In genomic region chr10:84535859-84536258, GRCm38 (mm10) we compare ENCODE assay signal across 13 mouse cellular contexts. TPM values are rescaled to one million over a fixed set of nuclear protein-coding genes. Genes with fewer than 3 reads are reported as not detected.
DNase-seq lines count a peak whose midpoint lies in the region; ATAC-seq lines count a peak whose summit lies in the region.
"Had no signal": no experiment of that assay in that cellular context is flagged by ENCODE, and none has a peak within 500 bp of the region (broad histone marks: within the 10 kb centered on the region; RNA-seq: fewer than 3 reads in every experiment).

No protein-coding gene starts in this region.

- H3K4me3 ChIP-seq in heart, embryonic 13.5 days, result no peak overlapping the region
- no peak overlapping the region for H3K4me3 ChIP-seq in midbrain, embryonic 14.5 days (replicated peaks; ENCODE audit: low read depth, low read length)
- no peak overlapping the region for H3K4me3 ChIP-seq in midbrain, embryonic 16.5 days (ENCODE audit: low read depth, low read length)
- H3K4me3 ChIP-seq in hindbrain, embryonic 10.5 days, result no peak overlapping the region
- H3K4me3 ChIP-seq: intestine, embryonic 15.5 days; liver, embryonic 12.5 days; myocyte had no signal

- ATAC-seq in heart, embryonic 13.5 days (ENCODE audit: extremely low read depth, insufficient number of reproducible peaks, low FRiP score, low TSS enrichment), result no peak
- ATAC-seq in midbrain, embryonic 14.5 days (ENCODE audit: low FRiP score, low TSS enrichment), result no peak
- ATAC-seq in midbrain, embryonic 16.5 days, result no peak
- ATAC-seq: intestine, embryonic 15.5 days; liver, embryonic 12.5 days had no signal

- WGBS in heart, embryonic 13.5 days, result 25% methylated on average over 4 of the region's 4 CpGs
- 55% methylated on average over 4 of the region's 4 CpGs for WGBS in midbrain, embryonic 14.5 days
- WGBS in midbrain, embryonic 16.5 days, result 58% methylated on average over 4 of the region's 4 CpGs
- 76% methylated on average over 4 of the region's 4 CpGs for WGBS in hindbrain, embryonic 10.5 days

- peak overlapping the region; percentile 24; the same call in 1 of the 2 replicates for H3K9ac ChIP-seq in heart, embryonic 13.5 days
- H3K9ac ChIP-seq in midbrain, embryonic 14.5 days (replicated peaks; ENCODE audit: low read length), result no peak overlapping the region
- no peak overlapping the region for H3K9ac ChIP-seq in midbrain, embryonic 16.5 days (ENCODE audit: low read depth, low read length)
- H3K9ac ChIP-seq: intestine, embryonic 15.5 days; liver, embryonic 12.5 days had no signal

- H3K9me3 ChIP-seq in heart, embryonic 13.5 days, result no peaks in the 10 kb centered on the region
- no peaks in the 10 kb centered on the region for H3K9me3 ChIP-seq in midbrain, embryonic 14.5 days (ENCODE audit: control insufficient read depth, low read length)
- no peaks in the 10 kb centered on the region for H3K9me3 ChIP-seq in midbrain, embryonic 16.5 days (replicated peaks; ENCODE audit: control insufficient read depth, low read length, poor library complexity, severe bottlenecking)
- no peaks in the 10 kb centered on the region for H3K9me3 ChIP-seq in hindbrain, embryonic 10.5 days
- H3K9me3 ChIP-seq: intestine, embryonic 15.5 days; liver, embryonic 12.5 days had no signal

- H3K36me3 ChIP-seq in heart, embryonic 13.5 days, result peaks cover 10% of the 10 kb centered on the region
- no peaks in the 10 kb centered on the region for H3K36me3 ChIP-seq in midbrain, embryonic 14.5 days (ENCODE audit: control insufficient read depth, insufficient read depth, low read length)
- H3K36me3 ChIP-seq in midbrain, embryonic 16.5 days (ENCODE audit: control insufficient read depth, insufficient read depth, low read length), result no peaks in the 10 kb centered on the region
- peaks cover 15% of the 10 kb centered on the region for H3K36me3 ChIP-seq in hindbrain, embryonic 10.5 days
- H3K36me3 ChIP-seq: intestine, embryonic 15.5 days; liver, embryonic 12.5 days had no signal

- peaks cover 40% of the 10 kb centered on the region for H3K4me1 ChIP-seq in heart, embryonic 13.5 days
- peaks cover 19% of the 10 kb centered on the region for H3K4me1 ChIP-seq in midbrain, embryonic 14.5 days (ENCODE audit: control insufficient read depth, insufficient read depth, low read length)
- H3K4me1 ChIP-seq in midbrain, embryonic 16.5 days (ENCODE audit: control insufficient read depth, insufficient read depth, low read length), result peaks cover 20% of the 10 kb centered on the region
- peaks cover 45% of the 10 kb centered on the region for H3K4me1 ChIP-seq in hindbrain, embryonic 10.5 days (replicated peaks)

- no peak for DNase-seq in heart, adult 8-10 months (ENCODE audit: low spot score)
- DNase-seq in midbrain, embryonic 14.5 days, result peak; percentile 31
- peak; percentile 59 for DNase-seq in adrenal gland, postnatal 25 days
- DNase-seq in kidney, adult 9 months, result peak; percentile 43
- no peak for DNase-seq in layer of hippocampus, adult 18-20 months (ENCODE audit: low spot score in 2 of 2)
- no peak for DNase-seq in hindbrain, embryonic 10.5 days (ENCODE audit: low spot score)
- DNase-seq: lung, postnatal 4 days; right cerebral cortex, adult 18-20 months had no signal

- H3K4me2 ChIP-seq in heart, embryonic 13.5 days, result no peak overlapping the region
- H3K4me2 ChIP-seq in midbrain, embryonic 14.5 days (ENCODE audit: low read length), result no peak overlapping the region
- no peak overlapping the region for H3K4me2 ChIP-seq in midbrain, embryonic 16.5 days (ENCODE audit: low read length)
- H3K4me2 ChIP-seq: intestine, embryonic 15.5 days; liver, embryonic 12.5 days had no signal

- H3K27ac ChIP-seq in heart, embryonic 13.5 days (replicated peaks), result 0 out of 2 replicates have a peak overlapping the region, but pooled peaks have one; percentile 32
- no peak overlapping the region for H3K27ac ChIP-seq in midbrain, embryonic 14.5 days (replicated peaks; ENCODE audit: low read depth, low read length)
- no peak overlapping the region for H3K27ac ChIP-seq in midbrain, embryonic 16.5 days (ENCODE audit: low read length)
- no peak overlapping the region for H3K27ac ChIP-seq in hindbrain, embryonic 10.5 days
- H3K27ac ChIP-seq: intestine, embryonic 15.5 days; liver, embryonic 12.5 days had no signal

- H3K27me3 ChIP-seq in heart, embryonic 13.5 days (replicated peaks), result no peaks in the 10 kb centered on the region
- no peaks in the 10 kb centered on the region for H3K27me3 ChIP-seq in midbrain, embryonic 14.5 days (ENCODE audit: control insufficient read depth, insufficient read depth, low read length)
- no peaks in the 10 kb centered on the region for H3K27me3 ChIP-seq in midbrain, embryonic 16.5 days (ENCODE audit: control insufficient read depth, insufficient read depth, low read depth, low read length)
- no peaks in the 10 kb centered on the region for H3K27me3 ChIP-seq in hindbrain, embryonic 10.5 days (ENCODE audit: insufficient read depth, poor library complexity, severe bottlenecking)
- H3K27me3 ChIP-seq: intestine, embryonic 15.5 days had no signal

RNA-seq across cellular contexts. Expression of gene Ckap4, which starts 2.0 kb away (rescaled TPM):
- polyA plus RNA-seq in heart, embryonic 13.5 days (2015; fragmentation: Nextera tagmentation; extraction: Ambion mirVana), result 87.9 and 91.5 TPM in 2 replicates
- 10 to 100 TPM; 18.2 to 26.3 (median 22.8) TPM for total RNA-seq in heart, adult 8-10 months (2022)
- polyA plus RNA-seq in midbrain, embryonic 14.5 days (2014; fragmentation: Nextera tagmentation; extraction: Ambion mirVana), result 57.2 and 71.5 TPM in 2 replicates
- 45.9 and 52.3 TPM in 2 replicates for polyA plus RNA-seq in midbrain, embryonic 16.5 days (2015; fragmentation: Nextera tagmentation; extraction: Ambion mirVana)
- total RNA-seq in adrenal gland, postnatal 25 days (2021), result 47.2 and 49.3 TPM in 2 replicates
- total RNA-seq in layer of hippocampus, adult 18-20 months (2021), result 10 to 100 TPM; 18.7 to 19.9 TPM
- 72.6 and 77.2 TPM in 2 replicates for polyA plus RNA-seq in hindbrain, embryonic 10.5 days (2016; fragmentation: Nextera tagmentation; extraction: Ambion mirVana)

RNA-seq across cellular contexts. Expression of gene Tcp11l2, which starts 40.6 kb away (rescaled TPM):
- polyA plus RNA-seq in heart, embryonic 13.5 days (2015; fragmentation: Nextera tagmentation; extraction: Ambion mirVana), result 27.9 and 30.6 TPM in 2 replicates
- total RNA-seq in heart, adult 8-10 months (2022), result 100 to 1,000 TPM in 3 of 4 experiments, 10 to 100 TPM in 1; 89.2 to 200 (median 123) TPM
- polyA plus RNA-seq in midbrain, embryonic 14.5 days (2014; fragmentation: Nextera tagmentation; extraction: Ambion mirVana), result 17.3 and 22.1 TPM in 2 replicates
- polyA plus RNA-seq in midbrain, embryonic 16.5 days (2015; fragmentation: Nextera tagmentation; extraction: Ambion mirVana), result 20.4 and 22.7 TPM in 2 replicates
- 43.8 and 67.2 TPM in 2 replicates for total RNA-seq in adrenal gland, postnatal 25 days (2021)
- 10 to 100 TPM; 24.7 to 30.3 TPM for total RNA-seq in layer of hippocampus, adult 18-20 months (2021)
- 3.3 and 6.6 TPM in 2 replicates for polyA plus RNA-seq in hindbrain, embryonic 10.5 days (2016; fragmentation: Nextera tagmentation; extraction: Ambion mirVana)

Comparison
In these comparisons a context has a peak if more than half of its experiments do, and no peak if none do; other contexts are left out.
1. DNase-seq: peak in midbrain, embryonic 14.5 days (single experiment), adrenal gland, postnatal 25 days (single experiment) and kidney, adult 9 months (single experiment); none in heart, adult 8-10 months (single experiment), layer of hippocampus, adult 18-20 months (0 of 2) and hindbrain, embryonic 10.5 days (single experiment).